Mouse (Mus musculus) kidney, postnatal 25 days (tissue): ENCODE results near the gene Fam155a.
A peak's percentile ranks its signal among the peaks of the same experiment; 100 is the strongest.

Source experiments
- DNase-seq, 2 experiments: peaks; one replicate each; pipeline ENCODE4 v3.0.0; 2021; ENCODE audit warnings: mixed read lengths in 2 of 2

The Fam155a gene

DNA sequence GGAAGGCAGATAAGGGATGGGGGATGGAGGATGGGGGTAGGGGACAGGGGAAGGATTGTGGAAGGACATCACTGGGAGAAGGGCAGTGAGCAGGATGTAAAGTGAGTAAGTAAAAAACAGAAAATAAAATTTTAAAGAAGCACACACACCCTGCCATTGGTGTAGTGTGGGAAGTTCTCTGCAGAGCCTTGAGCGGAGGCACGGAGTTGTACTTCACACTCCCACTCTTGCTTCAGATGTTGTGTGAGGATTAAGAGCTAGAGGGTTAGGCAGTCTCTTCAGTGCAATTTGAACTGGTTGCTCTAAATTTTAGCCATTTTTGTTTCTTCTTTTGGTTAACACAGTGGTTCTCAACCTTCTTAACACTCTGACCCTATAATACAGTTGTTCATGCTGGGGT lies 114.1 kb downstream of the Fam155a start:
- no peak for DNase-seq

DNA sequence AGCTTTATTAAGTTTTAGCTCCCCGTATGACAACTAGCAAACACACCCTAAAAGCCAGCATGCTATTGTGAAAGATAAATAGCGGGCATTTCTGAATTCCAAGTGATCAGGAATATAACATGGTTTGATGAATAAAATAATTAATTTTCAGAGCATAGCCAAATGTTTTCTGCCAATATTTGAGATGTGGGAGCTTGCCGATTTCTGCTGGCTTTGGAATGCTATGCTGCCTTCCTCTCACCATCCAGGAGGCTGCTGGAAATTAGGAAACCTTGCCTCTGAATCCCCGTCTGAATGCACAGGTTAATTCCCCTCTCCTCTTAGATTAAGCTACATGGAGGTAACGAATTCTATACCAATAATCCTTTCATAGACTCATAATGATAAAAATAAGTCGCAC lies 116.1 kb downstream of the Fam155a start:
- DNase-seq = no peak

DNA sequence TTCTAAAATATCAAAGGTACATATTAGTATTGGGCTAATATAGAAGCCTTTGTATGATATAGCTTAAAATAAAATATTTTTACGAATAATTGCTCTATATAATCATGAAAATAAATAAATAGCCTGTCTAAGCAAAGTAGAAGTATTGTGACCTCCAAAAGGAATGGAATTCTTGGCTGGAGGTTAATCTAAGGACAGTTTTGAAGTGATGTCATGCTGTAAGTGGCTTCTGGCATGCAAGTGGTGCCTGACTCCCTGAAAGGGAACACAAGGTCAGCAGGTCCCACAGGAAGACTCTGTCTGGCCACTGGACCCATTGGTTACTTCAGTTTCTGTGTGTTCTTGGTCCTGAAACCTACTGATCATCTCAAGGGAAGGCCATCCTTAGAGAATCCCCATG lies 117.3 kb downstream of the Fam155a start:
- no peak for DNase-seq

DNA sequence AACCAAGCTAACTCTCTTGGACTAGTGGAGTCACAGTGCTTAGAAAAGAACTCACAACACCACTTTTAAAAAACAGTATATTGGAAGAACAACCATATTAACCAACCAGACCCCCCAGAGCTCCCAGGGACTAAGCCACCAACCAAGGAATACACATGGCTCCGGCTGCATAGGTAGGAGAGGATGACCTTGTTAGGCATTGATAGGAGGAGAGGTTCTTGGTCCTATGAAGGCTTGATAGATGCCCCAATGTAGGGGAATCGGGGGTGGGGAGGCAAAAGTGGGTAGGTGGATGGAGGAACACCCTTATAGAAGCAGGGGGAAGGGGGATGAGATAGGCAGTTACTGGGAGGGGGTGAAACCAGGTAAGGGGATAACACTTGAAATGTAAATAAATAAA lies 132.8 kb downstream of the Fam155a start:
- DNase-seq = no peak

DNA sequence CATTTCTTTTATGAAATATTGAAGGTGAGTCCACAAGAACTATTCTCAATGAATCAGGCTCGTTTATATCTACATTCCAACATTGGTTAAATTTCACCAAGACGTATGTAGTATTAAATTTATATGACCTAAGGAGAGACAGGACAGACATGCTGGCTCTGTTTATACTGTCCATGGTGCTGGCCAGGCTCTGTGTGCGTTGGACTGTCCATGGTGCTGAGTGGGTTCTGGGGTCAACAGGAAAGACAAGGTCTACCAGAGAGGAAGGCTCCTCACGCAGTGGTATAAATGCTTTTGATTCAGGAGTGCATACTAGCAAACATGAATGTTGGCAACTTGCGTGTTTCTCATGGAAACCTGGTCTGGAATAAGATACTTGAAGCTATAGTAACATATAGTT lies 135.7 kb downstream of the Fam155a start:
- peak in 1 of 2 experiments; percentile 21 for DNase-seq

DNA sequence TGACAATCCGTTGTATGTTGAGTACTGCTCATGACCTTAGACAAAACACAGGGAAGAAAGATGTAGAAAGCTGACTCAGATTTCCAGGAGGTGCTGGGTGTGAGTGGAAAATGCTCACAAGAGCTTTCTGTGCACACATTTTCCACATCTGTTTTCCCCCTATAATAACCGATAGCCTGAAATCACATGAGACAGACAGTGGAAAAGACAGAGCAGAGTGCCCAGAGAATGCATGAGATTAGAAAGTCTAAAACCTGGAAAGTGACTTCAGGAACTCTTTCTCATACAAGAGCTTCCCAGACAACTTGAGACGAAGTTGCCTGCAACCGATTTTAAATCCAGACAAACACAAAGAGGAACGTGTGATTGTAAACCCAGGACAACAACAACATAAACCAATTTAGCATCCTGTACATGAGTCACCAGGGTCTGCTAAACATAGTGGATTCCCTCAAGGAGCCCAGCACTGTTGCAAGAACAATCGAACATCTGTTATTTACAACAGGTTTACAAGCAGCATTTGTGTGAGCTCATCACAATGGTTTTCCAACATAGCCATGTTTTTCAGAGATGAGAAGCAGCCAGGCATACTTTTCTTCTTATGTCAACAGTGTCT lies 163.8 kb downstream of the Fam155a start:
- DNase-seq = no peak

DNA sequence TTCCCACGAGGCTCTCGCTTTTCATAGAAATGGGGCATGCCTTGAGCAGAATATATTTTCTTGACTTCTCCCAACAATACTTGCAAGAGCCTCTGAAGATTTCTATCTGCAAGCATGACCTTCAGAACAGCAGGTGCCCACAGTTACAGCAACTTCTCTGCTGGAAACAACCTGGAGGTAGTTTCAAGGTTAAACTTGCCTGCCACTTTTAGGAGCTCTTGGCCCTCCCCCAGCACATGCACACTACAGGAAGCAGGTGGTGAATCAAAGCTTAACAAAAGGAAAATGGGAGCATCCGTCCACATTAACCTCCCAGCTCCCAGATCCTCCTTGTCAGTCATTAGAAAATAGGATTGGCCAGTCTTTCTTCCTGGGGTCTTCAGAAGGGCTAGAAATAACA lies 175.0 kb downstream of the Fam155a start:
- peak in 1 of 2 experiments; percentile 32 for DNase-seq

DNA sequence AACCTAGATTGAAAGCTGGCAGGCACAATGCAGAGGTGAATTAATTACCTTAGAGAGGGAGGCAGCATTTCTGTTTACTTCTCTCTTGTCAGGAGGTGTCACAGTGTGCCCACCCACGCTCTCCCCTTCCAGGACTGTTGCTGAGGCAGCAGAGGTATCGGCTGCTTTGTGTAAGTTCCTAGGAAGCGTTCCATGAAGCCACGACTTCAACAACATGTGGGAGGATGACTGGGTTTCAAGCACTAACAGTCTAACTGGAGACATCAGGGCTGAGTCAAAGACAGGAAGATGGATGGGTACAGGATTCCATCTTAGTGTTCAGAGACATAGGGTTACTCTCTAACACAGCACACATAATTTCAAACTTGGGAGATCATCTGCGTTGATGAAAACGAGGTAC lies 189.1 kb downstream of the Fam155a start:
- DNase-seq = no peak

DNA sequence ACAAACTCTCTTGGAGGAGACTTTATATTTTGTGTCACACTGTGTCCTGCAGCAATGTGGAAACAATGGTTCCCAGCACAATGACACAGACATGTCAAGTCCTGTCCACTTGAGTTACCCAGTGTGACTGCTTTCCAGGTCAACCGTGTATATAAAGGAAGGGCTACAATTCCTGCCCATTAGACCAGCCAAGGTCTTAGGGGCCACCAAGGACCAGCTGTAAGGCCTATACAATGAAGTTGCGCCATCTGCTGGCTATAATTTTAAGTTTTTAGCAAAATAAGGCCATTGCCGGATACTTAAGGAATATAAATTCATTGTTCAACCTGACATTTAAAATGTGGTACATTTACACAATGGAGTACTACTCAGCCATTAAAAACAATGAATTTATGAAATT lies 190.8 kb downstream of the Fam155a start:
- DNase-seq = peak in 1 of 2 experiments; percentile 34

DNA sequence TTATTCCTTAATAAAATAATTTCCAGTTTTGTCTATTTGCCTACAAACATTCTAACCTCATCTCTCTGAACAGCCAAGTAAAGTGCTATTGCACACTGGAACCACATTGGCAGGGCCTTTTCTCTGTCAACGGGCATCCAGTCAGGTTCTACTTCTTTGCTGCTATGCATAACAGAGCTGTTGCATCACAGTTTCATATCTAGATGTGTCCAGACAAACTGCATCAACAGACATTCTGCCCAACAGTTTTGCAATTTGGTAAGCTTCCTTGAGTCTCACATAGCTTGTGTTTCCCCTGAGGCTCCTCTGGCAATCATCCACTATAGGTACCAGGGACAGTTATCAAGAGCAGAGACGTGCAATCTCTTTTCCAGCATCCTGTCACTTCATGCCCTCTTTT lies 199.0 kb downstream of the Fam155a start:
- no peak for DNase-seq

DNA sequence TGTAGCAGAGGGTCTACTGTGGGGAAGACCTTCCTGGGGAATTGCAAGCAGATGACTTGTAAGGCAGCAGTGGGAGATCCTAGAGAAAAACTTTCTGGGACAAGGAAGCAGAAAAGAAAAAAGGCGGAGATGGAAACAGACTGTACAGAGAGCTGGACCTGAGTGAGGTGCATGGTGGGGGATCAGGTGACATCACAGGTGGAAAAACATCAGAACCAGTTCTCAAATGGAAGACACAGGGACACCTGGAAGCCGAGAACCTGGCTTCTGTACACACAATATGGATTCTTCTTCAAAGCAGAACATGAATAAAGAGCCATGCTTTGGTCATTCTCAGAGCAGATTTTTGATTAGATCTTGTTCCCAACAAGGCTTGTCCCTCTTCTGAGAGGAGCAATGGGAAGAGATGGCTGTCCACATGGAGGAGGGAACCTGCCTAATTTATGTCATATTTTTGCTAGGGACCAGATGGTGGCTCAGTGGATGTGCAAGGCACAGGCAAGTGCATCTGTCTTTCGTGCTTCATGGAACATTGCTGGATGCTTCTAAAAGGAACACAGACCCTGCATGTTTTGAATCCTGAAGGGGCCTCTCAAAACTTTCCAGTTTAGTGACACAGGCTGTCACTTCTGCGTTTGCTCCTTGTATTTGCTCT lies 201.3 kb downstream of the Fam155a start:
- DNase-seq = no peak

DNA sequence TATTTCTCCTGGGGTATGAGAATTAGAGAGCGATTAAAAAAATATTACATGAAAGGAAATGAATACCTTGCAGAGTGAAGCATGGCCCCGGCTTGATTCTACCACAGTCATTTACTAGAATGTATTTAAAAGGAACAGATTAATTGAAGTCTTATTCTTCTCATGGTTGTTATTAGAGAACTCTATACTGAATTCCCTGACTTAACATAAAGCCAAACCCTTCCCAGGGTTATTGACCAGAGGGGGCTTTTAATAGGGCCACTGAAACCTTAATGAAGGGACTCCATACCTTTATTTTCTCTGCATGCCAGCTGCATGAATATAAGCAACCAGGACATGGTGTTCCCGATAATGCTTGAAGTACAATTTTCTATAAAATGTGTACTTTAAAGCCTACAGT lies 221.8 kb downstream of the Fam155a start:
- DNase-seq = no peak

DNA sequence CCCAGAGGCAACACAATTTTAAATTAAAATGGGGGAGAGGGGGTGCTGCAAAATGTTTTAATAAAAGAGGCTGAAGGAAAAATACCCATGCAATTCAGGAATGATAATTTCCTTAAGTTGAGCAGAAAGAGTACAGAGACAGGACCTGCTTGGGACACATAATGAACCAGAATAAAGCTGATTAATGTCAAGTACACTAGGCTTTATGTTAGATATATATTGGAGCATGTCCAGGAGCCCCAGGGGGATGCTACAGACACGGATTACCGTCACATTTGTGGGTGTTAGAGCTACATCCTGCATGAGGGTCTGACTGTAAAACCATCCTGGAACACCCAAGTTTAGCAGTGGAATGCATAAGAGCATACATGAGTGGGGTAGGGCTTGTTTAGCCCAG lies 223.4 kb downstream of the Fam155a start:
- DNase-seq = no peak

DNA sequence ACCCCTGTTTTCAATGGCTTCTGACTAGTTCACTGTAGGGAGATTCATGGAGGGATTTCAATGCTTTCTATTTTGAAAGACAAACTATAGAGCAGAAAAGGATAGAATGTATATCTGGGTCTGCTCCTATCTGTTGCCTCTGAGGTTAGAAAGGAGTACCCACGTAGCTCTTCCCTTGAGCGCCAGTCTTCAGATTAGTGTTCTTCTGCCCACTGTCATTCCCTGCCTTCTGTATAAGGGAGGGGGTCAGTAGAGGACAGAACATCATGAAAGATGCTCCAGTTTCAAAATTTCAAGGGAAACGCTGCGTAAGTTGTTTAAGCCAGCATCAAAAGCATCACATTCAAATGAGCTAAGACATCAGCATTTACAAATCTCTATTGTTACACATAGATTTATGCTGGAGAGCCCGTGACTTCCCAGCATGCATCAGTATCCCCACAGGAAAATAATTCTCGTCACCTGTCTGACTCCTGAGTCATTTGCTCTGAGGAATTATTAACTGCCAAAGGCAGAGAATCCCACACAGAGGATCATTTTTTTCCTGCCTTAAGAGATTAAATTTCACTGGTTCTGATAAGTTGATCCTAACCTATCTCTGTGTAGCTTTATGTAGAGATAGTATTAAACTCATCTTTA lies 223.9 kb downstream of the Fam155a start:
- no peak for DNase-seq

DNA sequence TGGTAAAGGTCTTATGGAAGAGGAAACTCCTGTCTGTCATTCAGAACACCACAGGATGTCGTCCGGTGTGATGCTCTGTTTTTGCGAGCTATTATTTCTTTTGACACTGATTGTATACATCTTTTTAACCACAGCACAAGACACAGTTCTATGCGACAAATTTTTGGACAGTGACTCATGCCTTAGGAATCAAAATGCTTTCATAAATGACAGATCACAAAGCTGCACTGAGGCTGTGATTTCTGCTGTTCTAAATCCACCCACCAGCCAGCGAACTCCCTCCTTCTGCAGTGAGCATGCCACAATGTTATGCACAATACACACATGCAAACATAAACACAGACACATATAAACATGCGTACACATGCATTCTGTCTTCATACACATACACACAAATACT lies 224.5 kb downstream of the Fam155a start:
- no peak for DNase-seq

DNA sequence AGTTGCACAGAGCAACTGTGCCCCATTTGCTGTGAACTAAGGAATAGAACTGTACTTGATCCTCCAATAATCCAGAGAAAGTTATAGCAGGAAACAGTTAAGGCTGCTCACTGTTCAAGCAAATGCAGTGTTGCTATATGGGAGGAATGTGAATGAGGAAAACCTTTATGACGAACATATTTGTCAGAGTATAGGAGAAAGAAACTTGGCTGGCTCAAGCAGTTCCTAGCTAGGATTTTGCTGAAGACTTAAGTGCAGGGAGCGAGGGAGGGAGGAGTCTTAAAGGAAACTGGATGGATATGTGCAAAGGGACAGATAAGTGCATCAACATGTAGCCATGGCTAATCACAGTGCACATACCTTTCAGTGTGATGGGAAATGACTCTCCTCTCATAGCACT lies 225.3 kb downstream of the Fam155a start:
- DNase-seq = no peak

DNA sequence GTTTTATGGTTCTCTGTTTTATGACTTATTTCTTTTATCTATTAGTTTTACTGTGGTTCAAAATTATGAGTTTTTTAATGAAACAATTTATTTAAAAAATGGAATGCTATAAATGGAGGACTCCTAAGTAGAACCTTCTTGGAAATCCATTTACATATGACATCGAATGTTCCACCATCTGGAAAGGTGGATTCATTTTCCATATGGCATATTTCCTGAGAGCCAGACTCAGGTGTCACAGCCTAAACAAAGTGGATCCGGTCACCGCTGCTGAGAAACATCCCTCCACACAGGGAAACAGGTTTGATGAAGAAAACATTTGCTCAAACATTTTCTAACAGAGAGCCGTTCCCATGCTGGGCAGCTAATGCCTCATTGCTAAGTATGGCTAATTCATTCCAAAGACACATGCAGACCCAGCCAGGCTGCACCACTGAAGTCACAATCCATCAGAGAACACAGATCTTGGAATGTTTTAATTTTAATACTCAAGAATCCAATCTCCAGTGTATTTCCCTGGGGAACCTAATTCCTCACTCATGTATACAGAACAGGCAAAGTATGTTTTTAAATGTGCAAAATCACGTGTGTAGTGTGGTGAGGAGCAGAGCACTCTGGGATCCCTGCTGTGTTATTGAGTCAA lies 235.1 kb downstream of the Fam155a start:
- no peak for DNase-seq

DNA sequence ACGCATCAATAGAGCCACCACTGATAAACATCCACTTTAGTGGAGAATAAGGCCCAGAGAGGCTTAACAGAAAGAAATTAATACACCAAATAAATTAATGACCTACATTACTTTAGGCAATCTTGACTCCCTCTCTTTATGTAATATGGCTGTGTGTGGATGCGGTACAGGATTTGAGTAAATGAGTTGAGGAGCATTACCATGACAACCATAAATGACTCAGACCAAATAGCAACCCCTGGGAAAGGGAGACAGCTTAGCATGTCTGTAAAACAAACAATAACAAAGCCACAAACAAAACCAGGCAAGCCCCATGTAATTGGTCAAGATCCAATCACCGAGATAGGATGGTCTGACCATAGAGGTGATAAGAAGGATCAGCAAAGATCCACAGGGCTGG lies 244.4 kb downstream of the Fam155a start:
- DNase-seq = no peak

DNA sequence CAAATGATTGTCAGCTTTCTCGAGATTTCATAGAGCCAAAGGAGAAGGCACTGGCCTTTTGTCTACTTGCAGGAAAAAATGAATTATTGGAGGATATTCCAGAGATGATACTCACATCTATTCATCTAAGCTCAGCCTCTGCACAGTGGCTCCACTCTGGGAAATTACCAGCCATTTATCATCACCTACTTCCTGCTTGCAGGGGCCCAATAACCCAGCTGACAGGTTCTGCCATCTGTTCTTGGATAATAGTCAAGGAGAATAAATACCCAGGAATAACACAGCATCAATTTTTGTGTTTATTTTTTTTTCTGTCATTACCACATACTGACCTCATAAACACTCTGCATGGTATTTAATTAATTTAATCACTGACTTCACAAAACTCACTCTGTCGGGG lies 249.4 kb downstream of the Fam155a start:
- no peak for DNase-seq

DNA sequence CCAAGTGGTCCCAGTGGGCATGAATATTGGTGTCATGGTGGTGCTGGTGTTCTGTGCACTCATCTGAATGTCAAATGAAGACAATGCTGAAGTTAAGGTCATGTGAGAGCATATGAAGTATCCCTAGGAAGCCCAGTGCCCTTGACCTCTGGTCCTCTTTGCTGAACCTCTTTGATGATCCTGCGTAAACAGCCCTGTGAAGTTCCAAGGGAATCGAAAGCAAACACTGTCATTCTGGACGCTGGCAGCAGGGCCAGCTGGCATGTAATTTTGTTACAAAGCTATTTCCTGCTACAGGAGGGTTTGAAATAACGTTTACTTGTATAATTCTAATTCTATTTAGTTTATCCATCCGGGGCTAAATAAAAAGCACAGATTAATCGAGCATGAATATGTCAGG lies 270.2 kb downstream of the Fam155a start:
- peak; percentile 20 to 46 for DNase-seq

DNA sequence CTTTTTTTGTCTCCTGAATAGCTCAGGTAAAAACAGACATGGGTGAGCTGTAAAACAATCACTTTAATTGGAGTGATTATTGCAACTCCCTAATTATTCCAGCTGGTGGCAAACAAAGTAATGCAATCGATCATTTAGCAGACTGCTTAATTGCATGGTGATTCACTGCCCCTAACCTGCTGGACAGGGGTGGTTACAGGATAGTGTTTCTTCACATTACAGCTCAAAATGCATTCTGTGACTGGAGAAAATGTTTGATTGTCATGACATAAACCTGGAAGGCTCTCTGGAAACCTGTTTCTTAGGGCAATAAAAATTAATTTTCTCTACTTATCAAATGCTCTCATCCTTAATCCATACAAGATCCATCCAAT lies 276.7 kb downstream of the Fam155a start:
- no peak for DNase-seq

DNA sequence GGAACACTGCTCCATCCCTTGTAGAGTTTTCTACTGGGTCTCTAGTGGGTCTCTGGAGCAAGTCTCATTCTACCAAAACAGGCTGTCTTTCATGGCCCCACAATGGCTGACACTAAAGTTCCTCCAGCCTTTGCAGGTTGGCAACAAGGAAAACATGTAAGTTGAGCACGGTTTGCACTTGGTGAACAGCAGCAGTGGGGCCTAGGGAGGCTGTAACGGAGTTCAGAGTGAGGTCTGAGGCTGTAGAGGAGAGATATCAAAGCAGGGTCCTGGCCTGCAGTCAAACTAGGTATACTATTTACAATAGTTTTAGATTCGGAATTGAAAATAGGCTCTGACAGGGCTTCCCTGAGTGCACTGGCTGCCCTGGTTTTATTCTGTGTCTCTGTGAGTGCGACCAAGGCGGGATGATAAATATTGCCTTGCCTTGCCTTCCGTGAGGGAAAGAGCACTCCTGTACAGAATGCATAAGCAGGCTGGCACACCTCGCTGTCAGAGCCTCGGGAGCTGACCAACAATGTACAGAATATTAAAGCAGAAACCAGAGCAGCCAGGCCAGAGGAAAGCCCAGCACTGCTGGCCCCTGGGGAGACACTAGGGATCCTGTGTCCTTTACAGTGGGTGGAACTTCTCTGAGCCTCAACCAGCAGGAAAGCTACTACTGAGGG lies 277.3 kb downstream of the Fam155a start:
- no peak for DNase-seq

DNA sequence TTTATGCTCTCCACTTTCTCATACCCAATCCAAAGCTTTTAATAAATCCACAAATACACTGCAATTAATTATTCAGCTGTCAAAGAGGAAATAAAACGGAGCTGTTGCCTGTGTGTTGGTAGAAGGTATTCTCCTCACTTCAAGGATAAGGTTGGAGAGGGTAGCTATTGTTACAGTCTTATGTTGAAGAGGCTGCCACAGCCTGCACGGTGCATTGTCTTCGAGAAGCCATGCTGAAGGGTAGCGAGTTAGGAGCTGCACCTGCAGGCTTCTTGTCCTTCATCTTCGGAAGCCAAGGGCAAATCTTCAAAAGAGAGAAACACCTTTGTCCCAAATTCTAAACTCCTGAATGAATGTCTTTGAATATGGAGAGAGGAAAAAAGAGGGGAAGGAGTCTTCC lies 288.4 kb downstream of the Fam155a start:
- DNase-seq = no peak

DNA sequence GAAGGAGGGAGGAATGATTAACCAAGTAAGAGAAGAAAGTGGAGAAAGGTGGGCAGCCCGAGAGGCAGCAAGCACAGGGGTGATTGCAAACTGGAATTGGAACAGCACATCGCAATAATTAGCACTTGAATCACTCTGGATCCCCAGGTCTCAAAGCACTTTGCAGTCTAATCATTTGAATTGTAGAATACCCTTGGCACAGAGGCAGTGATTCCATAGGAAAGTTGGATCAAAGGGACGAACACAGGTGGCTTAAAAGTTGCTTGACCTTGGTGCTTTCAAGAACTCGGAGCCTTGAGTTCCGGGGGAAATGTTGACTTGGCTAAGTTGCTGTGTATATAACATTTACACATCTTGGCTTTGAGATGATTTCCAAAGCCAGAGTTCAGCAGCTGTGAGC lies 299.7 kb downstream of the Fam155a start:
- no peak for DNase-seq
